Mouse (Mus musculus): ENCODE data around the gene Olfr2. TPM values are rescaled to one million over a fixed set of nuclear protein-coding genes. Genes with fewer than 3 reads are reported as not detected.

Gene Olfr2
- polyA plus RNA-seq (2017; shearing (Covaris generic)), result not detected

DNA sequence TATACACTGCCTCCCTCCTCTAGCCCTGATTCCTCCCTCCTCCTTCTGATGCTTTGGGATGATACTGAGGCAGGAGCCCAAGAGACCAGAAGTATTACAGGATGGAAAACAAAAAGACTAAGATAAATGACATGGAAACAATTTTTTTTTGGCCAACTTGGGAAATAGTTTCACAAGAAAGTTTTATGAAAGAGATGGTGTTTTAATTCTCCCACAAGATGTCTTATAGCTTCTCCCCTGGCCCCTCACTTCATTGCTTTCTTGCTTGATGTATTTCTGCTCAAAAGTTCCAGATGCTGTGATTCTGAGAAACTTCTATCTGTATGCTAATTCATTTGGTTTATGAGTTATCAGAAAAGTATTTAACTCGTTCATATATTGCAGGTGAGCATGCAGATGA lies at the start of gene Olfr2:
Olfr2 (minus strand) TSS at position 101 of the 400 bp plus-strand sequence.

DNA sequence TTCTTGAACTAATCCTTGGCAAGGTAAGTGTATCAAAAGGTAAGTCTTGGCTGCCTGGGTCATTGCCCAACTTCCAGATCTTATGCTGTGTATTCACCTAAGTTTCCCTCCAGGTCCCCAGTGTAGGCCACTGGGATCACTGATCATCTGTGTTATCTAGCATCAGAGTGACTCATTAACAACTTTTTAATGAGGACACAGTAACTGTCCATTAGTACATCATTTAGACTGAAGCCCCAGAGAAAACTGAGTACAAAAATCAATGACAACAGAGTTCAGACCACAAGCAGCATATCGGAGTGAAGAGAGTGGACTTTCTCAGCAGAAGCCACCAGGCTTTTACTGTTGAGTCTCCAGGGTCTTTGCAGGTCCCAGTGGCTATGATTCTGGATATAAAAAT lies 25.0 kb upstream of the Olfr2 start, which contains the start of gene Olfr713:
Olfr713 (plus strand) TSS at position 301 of the 400 bp plus-strand sequence.

DNA sequence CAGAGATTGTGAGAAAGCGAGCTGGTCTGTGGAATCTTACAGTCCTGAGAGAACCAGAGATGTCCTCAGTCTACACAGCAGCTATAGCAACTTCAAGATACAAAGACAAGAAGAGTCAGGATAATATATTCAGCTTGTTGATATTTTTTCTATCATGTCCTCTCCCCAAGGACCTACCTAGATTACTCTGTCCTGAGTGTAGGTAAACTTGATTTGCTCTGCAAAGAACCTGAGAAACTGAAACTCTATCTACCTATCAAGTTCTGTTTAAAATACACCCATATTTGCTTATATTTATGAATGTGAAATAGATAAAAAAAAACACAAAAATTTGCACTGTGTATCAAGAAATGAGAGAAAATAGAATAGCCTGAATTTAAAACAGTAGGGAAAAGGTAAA lies 30.5 kb downstream of the Olfr2 start, which contains the start of gene Olfr711:
Olfr711 (minus strand) TSS at position 101 of the 400 bp plus-strand sequence.

DNA sequence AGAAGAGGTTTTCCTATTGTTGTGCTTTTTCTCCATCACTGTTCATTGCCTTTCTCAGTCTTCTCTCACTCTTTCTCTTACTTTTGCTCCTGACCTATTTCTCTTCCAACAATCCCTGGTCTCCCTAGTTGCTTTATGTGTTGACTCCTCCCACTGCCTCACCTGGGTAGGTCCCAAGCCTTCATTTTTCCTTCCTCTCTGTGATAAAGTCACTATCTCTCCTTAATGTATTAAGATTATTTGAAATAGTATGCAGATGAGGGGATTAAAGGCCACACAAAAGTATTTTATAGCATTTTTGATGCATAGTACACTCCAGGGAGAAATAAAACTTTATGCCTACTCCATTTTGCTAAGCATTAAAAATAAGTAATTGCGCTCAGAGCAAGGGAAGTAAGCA lies 42.0 kb downstream of the Olfr2 start, which contains the start of gene Olfr6:
Olfr6 (minus strand) TSS at position 101 of the 400 bp plus-strand sequence.

DNA sequence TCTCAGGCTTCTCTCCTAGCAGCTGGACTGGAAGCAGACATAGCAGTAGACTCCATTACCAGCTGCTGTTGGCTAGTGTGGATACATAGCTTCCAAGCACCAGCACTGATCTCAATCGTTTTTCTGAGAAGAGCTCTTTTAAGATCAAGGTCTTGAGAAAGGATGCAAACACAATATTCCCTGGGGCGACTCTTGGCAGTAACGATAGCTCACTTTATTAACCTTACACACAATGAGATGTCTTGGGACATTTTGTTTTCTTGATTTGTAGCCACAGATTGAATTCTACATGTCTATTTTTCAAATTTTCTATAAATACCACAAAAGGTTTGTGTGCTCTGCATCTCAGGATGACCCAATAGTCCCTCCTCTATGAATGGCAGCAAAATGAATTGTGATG lies 57.7 kb downstream of the Olfr2 start, which contains the start of gene Olfr710:
Olfr710 (minus strand) TSS at position 101 of the 400 bp plus-strand sequence.

Other genes starting within 250 kb of the Olfr2 start
- gene Olfr699, start 212.9 kb downstream of the Olfr2 start, polyA plus RNA-seq (2017; shearing (Covaris generic)), result not detected
- not detected for gene Olfr700, start 197.2 kb downstream of the Olfr2 start, polyA plus RNA-seq (2017; shearing (Covaris generic))
- not detected for gene Olfr701, start 191.9 kb downstream of the Olfr2 start, polyA plus RNA-seq (2017; shearing (Covaris generic))
- not detected for gene Olfr702, start 172.2 kb downstream of the Olfr2 start, polyA plus RNA-seq (2017; shearing (Covaris generic))
- gene Olfr703, start 162.7 kb downstream of the Olfr2 start, polyA plus RNA-seq (2017; shearing (Covaris generic)), result not detected
- 0.55 TPM for gene Olfr704, start 142.9 kb downstream of the Olfr2 start, polyA plus RNA-seq (2017; shearing (Covaris generic))
- not detected for gene Olfr705, start 129.2 kb downstream of the Olfr2 start, polyA plus RNA-seq (2017; shearing (Covaris generic))
- gene Olfr706, start 117.9 kb downstream of the Olfr2 start, polyA plus RNA-seq (2017; shearing (Covaris generic)), result not detected
- not detected for gene Olfr707, start 104.8 kb downstream of the Olfr2 start, polyA plus RNA-seq (2017; shearing (Covaris generic))
- gene Olfr1532-ps1, start 98.1 kb downstream of the Olfr2 start, polyA plus RNA-seq (2017; shearing (Covaris generic)), result not detected
- gene Olfr709-ps1, start 73.9 kb downstream of the Olfr2 start, polyA plus RNA-seq (2017; shearing (Covaris generic)), result not detected
- not detected for gene Olfr710, start 57.8 kb downstream of the Olfr2 start, polyA plus RNA-seq (2017; shearing (Covaris generic))
- gene Olfr6, start 42.1 kb downstream of the Olfr2 start, polyA plus RNA-seq (2017; shearing (Covaris generic)), result 0.07 TPM
- not detected for gene Olfr711, start 30.6 kb downstream of the Olfr2 start, polyA plus RNA-seq (2017; shearing (Covaris generic))
- gene Olfr713, start 25.1 kb upstream of the Olfr2 start, polyA plus RNA-seq (2017; shearing (Covaris generic)), result not detected
- not detected for gene Olfr714, start 64.9 kb upstream of the Olfr2 start, polyA plus RNA-seq (2017; shearing (Covaris generic))
- gene Olfr17, start 87.1 kb upstream of the Olfr2 start, polyA plus RNA-seq (2017; shearing (Covaris generic)), result not detected
- not detected for gene Olfr715b, start 104.3 kb upstream of the Olfr2 start, polyA plus RNA-seq (2017; shearing (Covaris generic))
- not detected for gene Olfr715, start 125.0 kb upstream of the Olfr2 start, polyA plus RNA-seq (2017; shearing (Covaris generic))
- gene Olfr716, start 132.3 kb upstream of the Olfr2 start, polyA plus RNA-seq (2017; shearing (Covaris generic)), result 0.23 TPM
- gene Nlrp14, start 160.9 kb upstream of the Olfr2 start, polyA plus RNA-seq (2017; shearing (Covaris generic)), result not detected
- gene Rbmxl2, start 203.4 kb upstream of the Olfr2 start, polyA plus RNA-seq (2017; shearing (Covaris generic)), result not detected